Mouse (Mus musculus): Measurements from ENCODE around the gene Scyl1.

DNA sequence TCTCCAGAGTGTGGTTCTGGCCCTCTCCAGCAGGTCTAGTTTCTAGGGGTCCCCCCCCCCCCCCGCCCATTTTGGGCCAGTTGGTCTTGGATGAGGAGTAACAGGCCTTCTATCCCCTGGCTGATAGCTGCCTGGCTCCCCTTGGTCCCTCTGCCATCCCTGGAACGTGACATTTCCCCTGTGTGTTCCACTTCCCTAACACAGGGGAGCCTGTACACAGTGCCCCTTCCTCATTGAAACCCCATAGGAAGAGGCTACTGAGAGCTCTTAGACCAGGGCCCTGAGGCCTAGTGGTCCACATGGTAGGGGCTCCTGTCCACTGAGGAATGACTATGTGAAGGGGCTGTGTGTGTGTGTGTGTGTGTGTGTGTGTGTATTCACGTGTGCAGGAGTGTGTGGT is 36.5 kb upstream of the Scyl1 start:
- no peak for TF ChIP-seq EP300 (IDR thresholded peaks at IDR 0.05)
- TF ChIP-seq CTCF (IDR thresholded peaks at IDR 0.05): no peak
